Mouse (Mus musculus) brain, embryonic 14.5 days (tissue): ENCODE measurements at regions not wholly inside any gene's neighbourhood (a gene's known extent, or its start where the extent isn't known, plus 50 kb on each side); places are given as distances from the start of the nearest gene placed in this dataset.
A peak's percentile ranks its signal among the peaks of the same experiment; 100 is the strongest.

Experiments used
- DNase-seq: peaks from one replicate; pipeline ENCODE4 v3.0.0-alpha.2; 2011; ENCODE audit warnings: low read depth
- CTCF ChIP-seq: fragments of 200-500 bp; IDR thresholded peaks from 2 replicates; pipeline ENCODE4 v1.5.1; 2012; ENCODE audit warnings: inconsistent platforms, mild to moderate bottlenecking, moderate library complexity, borderline replicate concordance; ENCODE audit not compliant: insufficient read depth, insufficient read length; ENCODE audit errors: extremely low read depth
- POLR2A ChIP-seq: fragments of 200-500 bp; IDR thresholded peaks from 2 replicates; pipeline ENCODE4 v1.6.1; 2012; ENCODE audit warnings: mild to moderate bottlenecking, inconsistent platforms, borderline replicate concordance; ENCODE audit not compliant: poor library complexity, insufficient read depth, insufficient read length, severe bottlenecking; ENCODE audit errors: extremely low read depth

DNA sequence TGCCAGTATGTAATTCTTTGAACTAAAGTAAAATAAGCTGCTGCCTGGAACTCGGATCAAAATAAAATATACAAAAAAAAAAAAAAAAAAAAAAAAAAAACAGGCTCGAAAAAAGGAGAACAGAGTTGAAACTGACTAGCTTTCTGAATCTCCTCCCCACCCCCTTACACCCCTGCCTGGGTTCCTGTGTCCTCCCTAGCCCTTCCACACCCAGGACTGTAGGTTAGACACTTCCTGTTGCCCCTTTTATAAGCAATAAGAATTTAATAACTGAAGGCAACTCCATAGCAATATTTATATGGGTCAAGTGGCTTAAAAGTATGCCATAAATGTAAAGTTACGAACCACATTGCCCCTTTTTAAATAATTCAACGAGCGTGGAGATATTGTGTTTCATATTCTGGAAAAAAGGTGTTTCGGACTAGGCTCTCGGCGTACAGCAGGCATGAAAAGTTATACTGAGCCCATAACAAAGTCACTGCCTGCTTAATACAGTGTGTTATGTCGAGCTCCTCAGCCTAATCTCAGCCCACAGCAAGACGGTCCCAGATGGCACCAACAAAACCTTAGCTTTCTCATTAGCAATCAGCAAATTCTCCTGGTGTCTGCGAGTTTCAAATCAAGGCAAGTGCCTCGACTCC lies 349.0 kb upstream of the Mki67 start:
- TF ChIP-seq POLR2A (no peak), CTCF (no peak)
- DNase-seq: peak; percentile 65

DNA sequence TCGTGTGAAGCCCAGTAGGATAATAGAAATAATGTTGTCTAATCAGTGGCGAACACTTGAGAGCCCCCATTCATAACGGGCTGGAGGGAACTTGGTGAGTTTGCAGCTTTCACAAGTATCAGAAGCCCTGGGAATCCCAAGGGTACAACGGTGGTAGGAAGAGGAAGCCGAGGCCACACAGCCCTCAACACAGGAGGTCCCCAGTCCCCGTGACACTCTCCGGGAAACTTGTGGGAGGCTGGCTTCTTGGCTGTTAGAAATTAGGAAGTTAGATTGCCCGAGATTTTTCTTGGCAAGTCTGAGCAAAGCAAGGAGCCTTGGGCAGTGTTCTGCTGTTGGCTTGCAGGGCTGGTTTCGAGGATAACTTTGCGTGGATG lies 349.5 kb upstream of the Mki67 start:
- no peak for DNase-seq

DNA sequence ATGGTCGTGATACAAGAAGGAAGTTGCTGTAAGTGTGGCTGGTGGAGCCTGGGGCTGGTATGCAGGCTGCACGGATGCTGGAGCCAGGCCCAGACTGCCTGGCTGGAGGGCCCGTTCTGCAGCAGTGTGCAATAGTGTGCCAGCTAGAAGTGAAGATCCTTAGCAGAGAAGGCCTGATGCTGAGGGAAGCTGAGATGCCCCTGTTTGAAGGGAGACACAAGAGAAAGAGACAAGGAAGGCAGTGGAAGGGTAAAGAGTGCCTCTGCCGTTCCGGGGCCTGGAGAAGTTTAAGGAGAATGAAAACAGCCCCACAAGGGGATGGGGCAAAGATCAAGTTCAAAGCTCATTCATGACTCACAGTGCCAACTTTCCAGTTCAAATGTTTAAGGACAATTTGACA lies 354.7 kb upstream of the Mki67 start:
- no peak for DNase-seq
- no peak for TF ChIP-seq CTCF
- TF ChIP-seq POLR2A: no peak

More for the DNA sequence above, 349.5 kb upstream of the Mki67 start:
- TF ChIP-seq CTCF (no peak), POLR2A (no peak)

DNA sequence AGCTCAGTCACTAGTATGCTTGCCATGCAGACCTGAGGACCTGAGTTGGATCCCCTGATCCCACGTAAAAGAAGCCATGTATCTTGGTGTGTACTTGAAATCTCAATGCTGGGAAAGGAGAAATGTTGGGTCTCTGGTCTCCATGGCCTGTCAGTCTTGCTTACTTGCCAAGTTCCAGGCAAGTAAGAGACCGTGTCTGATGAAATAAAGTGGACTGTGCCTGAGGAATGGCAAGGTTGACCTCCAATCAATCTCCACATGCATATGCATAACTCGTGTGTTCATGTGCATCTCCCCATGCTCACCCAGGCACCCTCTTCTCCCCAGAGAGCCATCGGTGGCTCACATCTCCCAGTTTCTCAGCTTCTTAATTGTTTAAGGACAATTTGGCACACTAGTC lies 355.2 kb upstream of the Mki67 start:
- TF ChIP-seq POLR2A (no peak), CTCF (no peak)
- no peak for DNase-seq

DNA sequence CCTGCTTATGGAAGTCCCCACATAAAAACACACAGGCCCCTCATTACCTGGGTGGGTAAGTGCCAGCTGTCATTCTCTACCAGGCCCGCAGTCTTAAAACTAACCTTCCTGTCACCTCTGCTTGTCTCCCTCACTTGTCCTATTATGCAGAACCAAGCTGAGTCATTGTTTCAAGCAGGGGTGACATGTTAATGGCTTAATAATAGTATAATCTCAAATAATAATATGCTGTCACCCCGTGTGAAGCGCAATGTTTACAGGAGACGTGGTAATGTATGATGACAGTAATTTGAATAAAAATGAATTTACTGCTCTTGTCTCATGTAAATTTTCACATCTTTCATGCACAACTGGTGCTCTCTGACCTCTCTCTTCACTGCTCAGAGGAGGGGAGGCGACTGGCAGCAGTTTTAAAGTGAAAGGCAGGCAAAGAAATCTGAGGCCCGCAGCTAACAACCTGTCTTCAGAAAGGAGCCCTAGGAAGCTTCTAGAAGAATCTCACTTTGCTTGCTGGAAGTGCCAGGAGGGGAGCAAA lies 357.2 kb upstream of the Mki67 start:
- peak; percentile 64 for DNase-seq
- TF ChIP-seq POLR2A: no peak
- no peak for TF ChIP-seq CTCF

DNA sequence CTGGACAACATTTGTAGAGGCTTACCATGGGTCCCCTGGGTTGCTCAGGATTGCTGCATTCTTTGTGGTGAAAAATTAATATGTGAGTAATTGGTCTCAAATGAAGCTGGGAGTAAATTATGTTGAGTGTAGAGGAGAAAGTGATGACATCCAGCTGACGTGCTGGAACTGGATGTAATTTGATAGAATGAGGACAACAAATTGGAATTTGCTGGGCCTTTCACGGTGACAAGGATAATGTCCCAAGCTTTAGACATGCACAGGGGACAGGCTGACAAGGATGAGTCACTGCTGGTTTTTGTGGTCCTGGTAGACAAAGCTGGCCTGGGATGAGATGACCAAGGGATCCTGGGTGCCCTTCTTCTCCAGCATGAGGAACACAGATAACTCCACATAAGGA lies 357.9 kb upstream of the Mki67 start:
- no peak for DNase-seq
- TF ChIP-seq POLR2A (no peak), CTCF (no peak)

DNA sequence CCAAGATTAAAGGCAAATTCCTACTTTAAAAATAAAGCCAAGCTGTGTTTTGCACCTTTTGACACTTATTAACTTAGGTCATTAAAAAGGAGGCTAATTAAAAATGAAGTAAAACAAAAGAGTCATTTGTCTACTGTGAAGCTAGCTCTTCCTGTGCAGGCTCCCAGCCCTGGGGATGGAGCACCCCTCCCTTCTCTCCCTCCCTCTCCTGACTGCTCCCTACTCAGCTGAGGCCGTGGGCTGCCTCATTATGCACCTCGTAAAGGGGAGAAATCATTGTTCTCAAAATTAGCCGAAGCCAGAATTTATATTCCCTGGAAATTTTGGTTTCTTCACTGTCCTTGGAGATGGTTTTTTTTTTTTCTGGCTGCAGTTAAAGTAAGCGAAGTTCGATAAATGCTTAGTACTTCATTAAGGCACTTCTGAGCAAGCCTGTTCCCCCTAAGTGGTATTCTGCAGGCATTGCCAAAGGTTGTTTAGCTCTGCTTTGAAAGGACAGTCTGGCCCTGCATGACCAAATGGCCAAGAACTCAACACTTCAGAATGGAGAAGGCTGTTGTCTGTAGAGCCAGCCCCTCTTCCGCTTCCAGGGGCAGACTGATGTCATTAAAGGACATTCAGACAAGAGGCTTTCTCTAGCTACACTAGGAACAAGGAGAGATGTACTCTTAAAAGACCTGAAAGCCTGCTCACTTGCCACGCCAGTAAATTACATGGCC lies 365.5 kb upstream of the Mki67 start:
- TF ChIP-seq CTCF: no peak
- TF ChIP-seq POLR2A: no peak
- peak; percentile 70 for DNase-seq

DNA sequence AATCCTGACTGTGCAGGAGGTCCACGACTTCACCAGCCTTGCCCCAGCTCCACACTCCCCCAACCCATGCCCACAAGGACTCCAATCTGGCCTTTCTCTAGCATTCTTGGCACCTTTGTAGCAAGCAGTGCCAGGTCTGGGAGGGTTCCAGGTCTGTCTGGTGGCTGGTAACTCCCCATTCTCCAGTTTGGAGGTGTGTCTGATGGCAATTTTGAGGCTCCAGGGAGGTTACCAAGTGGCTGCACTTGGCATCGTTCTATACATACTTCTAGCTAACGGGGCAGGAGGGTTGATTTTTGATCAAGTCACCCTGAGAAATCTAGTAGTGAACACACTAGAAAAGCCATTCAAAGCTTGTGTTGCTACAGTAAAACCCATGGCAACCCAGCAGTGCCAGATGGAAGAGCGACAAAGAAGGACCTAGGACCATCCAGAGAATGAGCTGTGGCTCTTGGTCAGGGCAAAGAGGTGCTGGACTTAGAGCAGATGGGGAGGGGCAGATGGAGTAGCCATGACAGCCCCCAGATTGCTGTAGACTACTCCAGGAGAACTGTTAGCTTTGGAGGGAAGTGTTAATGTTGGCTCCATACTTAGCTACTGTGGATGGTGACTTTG lies 366.2 kb upstream of the Mki67 start:
- DNase-seq: peak; percentile 75
- no peak for TF ChIP-seq CTCF

DNA sequence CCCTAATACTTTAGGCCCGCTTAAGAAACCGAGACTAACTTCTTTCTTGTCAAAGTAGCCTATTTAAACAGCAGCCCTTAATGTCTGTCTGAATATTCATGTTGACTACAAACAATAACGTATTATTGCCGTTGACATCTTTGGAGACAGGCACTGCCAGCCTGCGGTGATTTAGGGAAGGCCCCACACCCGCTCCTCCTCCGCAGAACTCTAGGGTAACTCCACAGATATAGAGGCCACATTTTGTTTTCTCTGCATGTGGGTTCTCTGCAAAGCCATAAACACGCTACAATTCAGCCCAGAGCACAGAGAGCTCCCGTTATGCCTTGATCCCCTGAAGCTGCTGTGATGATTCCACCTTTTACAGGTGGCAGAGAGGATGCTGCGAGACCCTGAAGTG lies 366.8 kb upstream of the Mki67 start:
- peak; percentile 48 for DNase-seq
- no peak for TF ChIP-seq CTCF
- TF ChIP-seq POLR2A: no peak

DNA sequence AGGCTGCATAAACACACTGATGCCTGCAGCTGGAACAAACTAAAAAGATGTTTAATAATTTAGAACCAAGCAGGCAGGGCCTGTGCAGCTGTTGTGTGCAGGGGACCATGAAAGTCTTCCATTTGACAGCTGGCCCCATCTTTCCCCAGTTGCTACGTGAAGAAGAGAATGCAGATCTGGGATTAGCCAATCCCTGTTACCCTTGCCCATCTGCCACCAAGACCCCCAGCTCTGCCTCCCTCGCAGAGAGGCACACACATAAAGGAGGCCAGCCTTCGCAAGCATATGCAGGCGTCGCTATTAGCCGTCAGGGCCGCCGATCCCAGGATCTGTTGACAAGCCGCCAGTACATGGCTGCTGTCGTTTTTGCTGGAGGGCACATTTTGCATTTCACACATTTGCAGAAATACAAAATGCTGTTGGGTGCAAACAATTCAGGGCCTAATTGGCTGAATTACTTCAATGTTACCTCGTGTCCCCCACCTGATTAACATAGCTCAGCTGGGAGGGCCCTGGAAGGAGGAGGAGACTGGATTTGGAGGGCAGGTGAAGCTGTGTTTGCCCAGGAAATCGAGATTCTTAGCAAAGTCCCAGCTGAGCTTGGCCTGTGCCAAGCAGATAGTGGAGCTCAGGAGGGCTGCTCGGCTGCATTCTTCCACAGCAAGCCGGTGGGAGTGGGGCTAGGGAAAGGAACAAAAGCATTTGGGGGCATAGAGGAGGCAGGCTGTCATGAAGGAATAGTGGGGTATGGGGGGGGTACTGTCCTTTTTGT lies 367.6 kb upstream of the Mki67 start:
- peak; percentile 96 for DNase-seq
- TF ChIP-seq POLR2A (no peak), CTCF (no peak)

DNA sequence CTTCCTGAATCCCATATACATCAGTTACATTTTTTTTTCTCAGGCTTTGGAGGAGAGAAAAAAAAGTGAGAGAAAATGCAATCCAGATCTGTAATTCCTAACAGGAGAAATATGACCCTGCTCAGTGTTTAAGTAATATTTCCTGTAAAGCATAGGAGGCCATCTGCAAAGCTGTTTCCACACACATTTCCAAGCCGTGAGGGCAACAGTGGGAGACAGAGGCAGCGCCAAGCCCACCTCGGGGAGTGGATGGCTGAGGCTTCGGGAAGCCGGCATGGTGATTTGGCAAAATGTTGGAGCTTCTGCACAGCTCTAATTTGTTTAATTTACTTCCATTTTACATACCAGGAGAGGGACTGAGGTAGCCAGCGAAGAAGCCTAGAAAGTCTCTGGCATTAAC lies 372.6 kb upstream of the Mki67 start:
- DNase-seq: no peak
- TF ChIP-seq CTCF: no peak
- TF ChIP-seq POLR2A: no peak

DNA sequence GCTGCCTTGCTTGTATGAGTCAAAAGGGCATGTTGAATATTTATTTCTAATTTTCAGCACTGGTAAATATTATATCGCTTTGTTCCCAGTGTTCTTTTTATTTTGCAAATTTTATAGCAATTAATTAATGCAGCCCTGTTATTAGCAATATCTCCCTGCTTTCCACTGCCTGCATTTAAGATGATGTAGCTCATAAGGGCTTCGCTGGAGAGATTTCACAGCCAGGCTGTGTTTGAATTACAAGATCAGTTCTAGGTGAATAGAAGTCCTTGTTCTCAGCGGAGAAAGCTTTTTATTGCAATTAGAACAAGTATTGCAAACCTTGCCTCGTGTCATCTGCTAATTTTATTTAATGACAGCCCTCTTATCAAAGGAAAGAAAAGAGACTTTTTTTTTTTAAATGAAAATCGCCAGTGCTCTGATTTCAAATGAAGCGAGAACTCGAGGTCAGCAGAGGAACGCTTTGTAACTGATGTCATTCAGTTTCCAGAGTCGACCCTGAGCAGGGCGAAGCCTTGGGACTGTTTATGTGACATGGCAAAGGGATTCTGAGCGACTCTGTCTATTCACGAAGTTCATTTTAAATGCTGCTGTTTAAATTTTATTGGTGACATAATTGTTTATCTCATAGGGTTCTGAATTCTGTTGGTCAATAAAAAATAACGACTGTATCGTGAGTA lies 378.7 kb upstream of the Mki67 start:
- TF ChIP-seq CTCF (no peak), POLR2A (no peak)
- peak; percentile 61 for DNase-seq
